Mouse (Mus musculus) ES-Bruce4 (cell line): ENCODE measurements around the gene Uqcrc2.

ENCODE experiments used
- CTCF ChIP-seq: IDR thresholded peaks from one replicate; pipeline ENCODE4 v1.8.1; 2011; ENCODE audit warnings: low read depth, low read length
- POLR2A ChIP-seq: IDR thresholded peaks from one replicate; pipeline ENCODE4 v1.8.1; 2011; ENCODE audit warnings: low read length; ENCODE audit not compliant: insufficient read depth

- TF ChIP-seq CTCF = no peak
- no peak for TF ChIP-seq POLR2A
Measured at GRCm38 (mm10) chr7:120677001-120677643, 42.1 kb downstream of the Uqcrc2 start, which contains the start of gene Mosmo.
